Mouse (Mus musculus) megakaryocyte, adult 5-6 weeks (primary cell): ENCODE measurements around the gene Serpinf1. TPM values are rescaled to one million over a fixed set of nuclear protein-coding genes. Genes with fewer than 3 reads are reported as not detected.

ENCODE experiments used
- total RNA-seq, 2 experiments: library from RNA; stranded (forward) in 1 of 2; stranded (reverse) in 1 of 2; fragments of 153-499, 151-499 nt in 1 of 2; fragments of 221-1000, 200-1000 nt in 1 of 2; gene quantifications; 2 replicates each; pipeline versions ENCODE4 v1.2.3 to v1.2.4; 2015 to 2017

Serpinf1 gene
- total RNA-seq, 2 experiments from 2014 or later, result 30.8 to 36.2 TPM

Other genes with a start within 250 kb of the Serpinf1 start
- 11.5 and 17.2 TPM in 2 replicates for gene Ovca2, start 243.9 kb downstream of the Serpinf1 start, total RNA-seq (2015)
- gene Ovca2, start 243.9 kb downstream of the Serpinf1 start, total RNA-seq (2017), result 7.8 and 11.0 TPM in 2 replicates
- 0.52 and 1.3 TPM in 2 replicates for gene Dph1, start 231.5 kb downstream of the Serpinf1 start, total RNA-seq (2015)
- gene Dph1, start 231.5 kb downstream of the Serpinf1 start, total RNA-seq (2017), result 1.8 and 2.0 TPM in 2 replicates
- gene Rtn4rl1, start 228.9 kb downstream of the Serpinf1 start, total RNA-seq (2015), result 1.2 and 1.3 TPM in 2 replicates
- gene Rtn4rl1, start 228.9 kb downstream of the Serpinf1 start, total RNA-seq (2017), result 0.08 and 0.81 TPM in 2 replicates
- gene Rpa1, start 74.4 kb downstream of the Serpinf1 start, total RNA-seq (2015), result 37.2 and 37.6 TPM in 2 replicates
- gene Rpa1, start 74.4 kb downstream of the Serpinf1 start, total RNA-seq (2017), result 126 and 129 TPM in 2 replicates
- 1.9 and 4.9 TPM in 2 replicates for gene Smyd4, start 74.3 kb downstream of the Serpinf1 start, total RNA-seq (2015)
- 6.5 and 12.7 TPM in 2 replicates for gene Smyd4, start 74.3 kb downstream of the Serpinf1 start, total RNA-seq (2017)
- gene Serpinf2, start 16.9 kb upstream of the Serpinf1 start, total RNA-seq (2015), result 0.71 TPM in 1 of 2 replicates, not detected in the other
- gene Serpinf2, start 16.9 kb upstream of the Serpinf1 start, total RNA-seq (2017), result not detected in 2 replicates
- 11.1 and 11.9 TPM in 2 replicates for gene Wdr81, start 32.0 kb upstream of the Serpinf1 start, total RNA-seq (2015)
- gene Wdr81, start 32.0 kb upstream of the Serpinf1 start, total RNA-seq (2017), result 9.3 and 11.8 TPM in 2 replicates
- gene Tlcd2, start 39.0 kb upstream of the Serpinf1 start, total RNA-seq (2015), result 3.1 and 7.8 TPM in 2 replicates
- 4.6 and 5.4 TPM in 2 replicates for gene Tlcd2, start 39.0 kb upstream of the Serpinf1 start, total RNA-seq (2017)
- gene Prpf8, start 64.1 kb upstream of the Serpinf1 start, total RNA-seq (2015), result 91.3 and 102 TPM in 2 replicates
- 69.3 and 90.7 TPM in 2 replicates for gene Prpf8, start 64.1 kb upstream of the Serpinf1 start, total RNA-seq (2017)
- gene Rilp, start 87.4 kb upstream of the Serpinf1 start, total RNA-seq (2015), result 0.98 and 1.2 TPM in 2 replicates
- gene Rilp, start 87.4 kb upstream of the Serpinf1 start, total RNA-seq (2017), result 0.55 and 1.8 TPM in 2 replicates
- gene Scarf1, start 90.8 kb upstream of the Serpinf1 start, total RNA-seq (2015), result 0.41 and 1.1 TPM in 2 replicates
- 0.66 and 0.85 TPM in 2 replicates for gene Scarf1, start 90.8 kb upstream of the Serpinf1 start, total RNA-seq (2017)
- gene Slc43a2, start 109.0 kb upstream of the Serpinf1 start, total RNA-seq (2015), result 30.6 and 32.3 TPM in 2 replicates
- gene Slc43a2, start 109.0 kb upstream of the Serpinf1 start, total RNA-seq (2017), result 32.2 and 33.5 TPM in 2 replicates
- 387 and 430 TPM in 2 replicates for gene Pitpna, start 165.4 kb upstream of the Serpinf1 start, total RNA-seq (2015)
- gene Pitpna, start 165.4 kb upstream of the Serpinf1 start, total RNA-seq (2017), result 178 and 226 TPM in 2 replicates
- 76.2 and 79.9 TPM in 2 replicates for gene Inpp5k, start 208.3 kb upstream of the Serpinf1 start, total RNA-seq (2015)
- 44.5 and 46.5 TPM in 2 replicates for gene Inpp5k, start 208.3 kb upstream of the Serpinf1 start, total RNA-seq (2017)
- 21.2 and 28.4 TPM in 2 replicates for gene Myo1c, start 227.8 kb upstream of the Serpinf1 start, total RNA-seq (2015)
- gene Myo1c, start 227.8 kb upstream of the Serpinf1 start, total RNA-seq (2017), result 25.3 and 29.2 TPM in 2 replicates